Mouse (Mus musculus) cerebellum, adult 9-11 months (tissue): ENCODE measurements at regions not wholly inside any gene's neighbourhood (a gene's known extent, or its start where the extent isn't known, plus 50 kb on each side); places are given as distances from the start of the nearest gene placed in this dataset.

ENCODE experiments used
- DNase-seq: peaks from one replicate; pipeline ENCODE4 v3.0.0; 2022

- DNase-seq, result no peak
These were observed 987.0 kb downstream of the Cdh9 start for GRCm38 (mm10) chr15:17715584-17715983.

GRCm38 (mm10) chr15:17730651-17731050 lies 1002.1 kb downstream of the Cdh9 start:
- DNase-seq, result no peak

GRCm38 (mm10) chr15:17770225-17770677 lies 1041.7 kb downstream of the Cdh9 start:
- DNase-seq, result no peak

- no peak for DNase-seq
These were observed 1039.0 kb upstream of the Cdh10 start for GRCm38 (mm10) chr15:17779788-17780187.

GRCm38 (mm10) chr15:17783368-17783767 lies 1035.4 kb upstream of the Cdh10 start:
- no peak for DNase-seq

GRCm38 (mm10) chr15:17797516-17797915 lies 1021.2 kb upstream of the Cdh10 start:
- DNase-seq, result no peak

- peak; percentile 64 for DNase-seq
These were observed 1017.3 kb upstream of the Cdh10 start for GRCm38 (mm10) chr15:17801424-17801823.

GRCm38 (mm10) chr15:17803107-17803506 lies 1015.6 kb upstream of the Cdh10 start:
- peak; percentile 65 for DNase-seq

GRCm38 (mm10) chr15:17830376-17830775 lies 988.4 kb upstream of the Cdh10 start:
- DNase-seq, result no peak

GRCm38 (mm10) chr15:17831987-17832386 lies 986.8 kb upstream of the Cdh10 start:
- DNase-seq, result no peak

- no peak for DNase-seq
These were observed 938.6 kb upstream of the Cdh10 start for GRCm38 (mm10) chr15:17880168-17880567.

GRCm38 (mm10) chr15:17889309-17889708 lies 929.4 kb upstream of the Cdh10 start:
- no peak for DNase-seq

- DNase-seq, result no peak
These were observed 918.7 kb upstream of the Cdh10 start for GRCm38 (mm10) chr15:17900026-17900425.

GRCm38 (mm10) chr15:17912241-17912640 lies 906.5 kb upstream of the Cdh10 start:
- DNase-seq, result peak; percentile 5

- no peak for DNase-seq
These were observed 886.2 kb upstream of the Cdh10 start for GRCm38 (mm10) chr15:17932573-17932972.

- no peak for DNase-seq
These were observed 884.9 kb upstream of the Cdh10 start for GRCm38 (mm10) chr15:17933875-17934274.

GRCm38 (mm10) chr15:17935473-17935872 lies 883.3 kb upstream of the Cdh10 start:
- DNase-seq, result no peak

GRCm38 (mm10) chr15:17962778-17963177 lies 856.0 kb upstream of the Cdh10 start:
- DNase-seq, result no peak

GRCm38 (mm10) chr15:17963240-17964209 lies 855.2 kb upstream of the Cdh10 start:
- no peak for DNase-seq

- no peak for DNase-seq
These were observed 831.0 kb upstream of the Cdh10 start for GRCm38 (mm10) chr15:17987763-17988162.

GRCm38 (mm10) chr15:18032626-18033025 lies 786.1 kb upstream of the Cdh10 start:
- DNase-seq, result no peak

- DNase-seq, result peak; percentile 1
These were observed 766.3 kb upstream of the Cdh10 start for GRCm38 (mm10) chr15:18052219-18053030.

- no peak for DNase-seq
These were observed 753.2 kb upstream of the Cdh10 start for GRCm38 (mm10) chr15:18065515-18065914.

GRCm38 (mm10) chr15:18079644-18080043 lies 739.1 kb upstream of the Cdh10 start:
- DNase-seq, result no peak
